Mouse (Mus musculus) kidney, postnatal 25 days (tissue): ENCODE data around the gene Wasf2.
A peak's percentile ranks its signal among the peaks of the same experiment; 100 is the strongest.

Source experiments
- DNase-seq, 2 experiments: peaks; one replicate each; pipeline ENCODE4 v3.0.0; 2021; ENCODE audit warnings: mixed read lengths in 2 of 2

The Wasf2 gene

DNA sequence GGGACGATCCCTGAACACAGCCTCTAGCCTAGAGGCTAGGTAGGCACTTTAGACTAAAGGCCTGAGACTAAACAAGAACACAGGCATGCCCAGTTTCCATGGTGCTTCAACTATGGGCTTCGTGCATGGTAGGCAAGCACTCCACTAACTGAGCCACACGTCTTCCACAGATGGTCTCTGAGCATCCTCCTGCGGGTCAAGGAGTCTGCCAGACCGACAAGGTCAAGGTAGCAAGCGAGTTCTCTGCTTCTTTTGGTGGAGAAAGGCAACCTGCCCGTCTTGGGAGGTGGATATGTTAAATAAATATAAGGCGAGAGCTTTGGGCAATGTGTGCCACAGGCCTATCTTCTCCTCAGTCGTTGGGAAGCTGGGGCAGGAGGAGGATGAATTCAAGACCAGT lies 28.6 kb upstream of the Wasf2 start:
- no peak for DNase-seq

DNA sequence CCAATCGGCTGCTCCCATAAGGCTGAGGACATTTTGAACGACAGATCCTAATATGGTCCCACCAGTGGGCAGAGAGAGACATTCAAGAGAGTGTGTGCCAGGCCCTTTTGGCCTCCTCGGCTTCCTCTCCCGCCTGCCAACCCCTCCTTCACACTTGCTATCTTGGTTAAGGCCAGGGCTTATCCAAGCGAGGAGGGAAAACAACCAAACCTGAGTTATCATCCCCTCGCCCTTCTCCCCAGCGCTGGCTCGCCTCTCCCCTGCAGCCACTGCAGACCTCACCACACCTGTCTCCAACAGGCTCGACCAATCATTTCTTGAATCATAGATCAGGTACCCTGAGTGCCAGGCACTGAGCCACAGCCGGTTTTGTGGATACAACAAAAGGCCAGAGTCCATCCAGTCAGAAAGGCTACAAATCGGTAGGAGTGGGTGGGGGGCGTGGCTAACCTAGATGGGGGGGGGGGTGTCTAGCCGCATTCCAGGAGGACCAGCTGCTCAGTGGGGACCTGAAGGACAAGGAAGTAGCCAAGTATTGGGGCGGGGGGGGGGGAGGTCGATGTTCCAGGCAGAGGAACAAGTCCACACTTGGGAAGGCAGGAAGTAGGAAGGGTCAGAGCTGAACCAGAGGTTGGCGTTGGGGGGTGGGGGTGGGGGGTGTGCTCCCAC lies 26.6 kb upstream of the Wasf2 start:
- peak; percentile 70 to 88 for DNase-seq

DNA sequence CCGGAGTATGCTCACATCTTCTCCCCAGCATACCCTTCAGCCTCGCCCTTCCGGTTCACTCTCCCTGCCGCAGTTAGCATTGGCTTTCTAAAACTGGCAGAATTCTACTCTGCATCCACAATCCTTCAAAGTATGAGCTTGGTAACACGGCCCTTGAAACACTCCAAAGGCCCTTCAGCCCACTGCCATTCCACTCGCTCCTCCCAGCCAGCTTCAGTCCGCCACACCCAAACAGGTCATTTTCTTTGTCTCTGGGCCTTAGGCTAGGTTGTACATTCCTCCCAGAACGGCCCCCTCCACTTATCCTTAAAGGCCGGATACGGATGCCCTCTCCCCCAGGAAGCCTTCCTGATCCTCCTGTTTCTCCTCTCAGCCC lies 26.1 kb upstream of the Wasf2 start:
- peak in 1 of 2 experiments; percentile 47 for DNase-seq

DNA sequence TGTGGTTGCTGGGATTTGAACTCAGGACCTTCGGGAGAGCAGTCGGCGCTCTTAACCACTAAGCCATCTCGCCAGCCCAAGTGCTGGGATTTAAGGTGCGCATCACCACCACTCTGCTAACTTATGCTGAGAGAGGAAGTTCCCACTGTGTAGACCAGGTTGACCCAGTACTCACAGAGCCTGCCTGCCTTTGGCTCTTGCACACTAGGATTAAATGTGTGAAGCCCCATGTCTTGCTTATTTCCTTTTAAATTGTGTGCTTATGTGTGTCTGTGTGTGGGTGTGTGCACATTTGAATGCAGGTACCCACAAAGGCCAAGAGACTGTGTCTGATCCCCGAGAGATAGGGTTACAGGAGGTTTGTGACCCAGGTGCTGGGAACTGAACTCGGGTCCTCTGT lies 23.6 kb upstream of the Wasf2 start:
- no peak for DNase-seq

DNA sequence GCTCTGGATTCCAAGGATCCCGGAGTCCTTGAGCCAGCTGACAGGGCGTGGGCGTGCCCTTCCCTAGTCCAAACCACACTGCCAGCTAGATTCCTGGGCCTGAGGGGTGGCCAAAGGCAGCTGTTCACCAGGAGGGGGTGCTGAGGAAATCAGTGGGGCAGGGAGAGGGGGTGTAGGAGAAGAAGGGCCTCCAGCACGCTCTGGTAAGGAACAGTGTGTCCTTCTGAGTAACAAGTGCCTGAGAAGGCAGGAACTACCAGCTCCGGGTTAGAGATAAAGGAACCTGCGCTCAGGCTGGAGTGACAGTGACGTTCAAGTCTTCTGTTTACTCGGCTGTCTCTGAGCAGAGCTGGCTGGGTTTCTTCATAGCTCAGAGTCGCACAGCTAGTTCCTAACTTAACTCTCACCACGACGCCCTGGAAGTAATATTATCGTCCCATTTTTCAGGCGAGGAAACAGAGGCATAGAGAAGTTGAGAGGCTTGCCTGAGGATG lies 22.5 kb upstream of the Wasf2 start:
- DNase-seq: peak in 1 of 2 experiments; percentile 68

DNA sequence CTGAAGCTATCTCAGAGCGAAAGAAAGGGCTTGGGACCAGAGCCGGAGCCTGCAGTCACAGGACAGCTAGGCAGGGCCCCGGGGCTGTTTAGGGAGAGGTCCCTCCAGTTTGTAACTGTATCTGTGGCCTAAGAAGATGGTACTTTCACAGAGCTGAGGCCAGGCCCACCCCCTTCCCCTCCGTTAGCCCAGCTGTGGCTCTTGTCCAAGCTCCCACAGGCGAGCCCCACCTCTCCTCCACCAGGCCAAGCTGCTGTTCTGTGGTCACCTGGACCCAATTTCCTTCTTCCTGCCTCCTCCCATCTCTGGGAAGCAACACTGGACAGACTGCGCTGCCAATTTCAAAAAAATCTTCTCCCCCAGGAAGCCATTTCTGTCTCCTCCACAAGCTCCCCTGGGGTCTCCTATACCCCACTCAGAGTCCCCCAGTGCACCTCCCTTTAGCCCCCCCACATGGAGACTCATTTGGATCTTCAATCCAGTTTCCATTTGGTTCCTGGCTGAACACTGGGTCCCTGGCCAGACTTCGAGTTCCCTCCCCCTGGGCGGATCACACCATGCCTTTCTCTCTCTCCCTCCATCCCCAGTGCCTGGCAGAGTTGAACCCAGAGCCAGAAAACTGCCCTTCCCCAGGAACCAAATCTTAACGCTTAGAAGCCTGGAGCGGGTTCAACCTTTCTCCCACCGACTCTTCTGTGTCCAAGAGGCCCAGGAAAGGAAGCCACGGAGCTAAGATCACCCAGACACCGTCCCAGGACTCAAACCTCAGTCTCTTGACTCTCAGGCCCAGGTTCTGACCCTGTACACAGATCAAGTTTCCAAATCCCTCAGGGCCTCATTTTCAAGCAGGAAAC lies 21.6 kb upstream of the Wasf2 start:
- peak in 1 of 2 experiments; percentile 54 for DNase-seq

DNA sequence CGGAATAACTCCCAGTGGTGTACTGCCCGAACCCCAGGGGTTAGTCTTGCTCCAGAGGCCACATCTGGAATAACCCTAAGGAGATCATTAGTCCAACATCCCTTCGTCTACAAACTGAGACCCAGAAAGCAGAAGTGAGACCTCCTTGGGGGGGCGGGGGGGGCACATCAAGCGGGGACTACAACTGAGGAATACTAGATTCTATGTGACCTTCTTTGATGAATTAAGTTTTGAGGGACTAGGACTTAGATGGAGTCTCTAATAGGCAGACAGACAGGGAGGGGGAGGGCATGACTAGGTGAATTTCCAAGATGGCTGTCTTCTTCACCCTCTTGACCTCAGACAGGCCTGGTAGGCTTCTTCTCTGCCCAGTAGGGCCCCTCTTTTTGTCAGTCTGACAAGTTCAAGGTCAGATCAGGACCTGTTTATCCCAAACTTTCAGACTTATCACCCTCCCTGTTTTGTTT lies 20.9 kb upstream of the Wasf2 start:
- DNase-seq: no peak

DNA sequence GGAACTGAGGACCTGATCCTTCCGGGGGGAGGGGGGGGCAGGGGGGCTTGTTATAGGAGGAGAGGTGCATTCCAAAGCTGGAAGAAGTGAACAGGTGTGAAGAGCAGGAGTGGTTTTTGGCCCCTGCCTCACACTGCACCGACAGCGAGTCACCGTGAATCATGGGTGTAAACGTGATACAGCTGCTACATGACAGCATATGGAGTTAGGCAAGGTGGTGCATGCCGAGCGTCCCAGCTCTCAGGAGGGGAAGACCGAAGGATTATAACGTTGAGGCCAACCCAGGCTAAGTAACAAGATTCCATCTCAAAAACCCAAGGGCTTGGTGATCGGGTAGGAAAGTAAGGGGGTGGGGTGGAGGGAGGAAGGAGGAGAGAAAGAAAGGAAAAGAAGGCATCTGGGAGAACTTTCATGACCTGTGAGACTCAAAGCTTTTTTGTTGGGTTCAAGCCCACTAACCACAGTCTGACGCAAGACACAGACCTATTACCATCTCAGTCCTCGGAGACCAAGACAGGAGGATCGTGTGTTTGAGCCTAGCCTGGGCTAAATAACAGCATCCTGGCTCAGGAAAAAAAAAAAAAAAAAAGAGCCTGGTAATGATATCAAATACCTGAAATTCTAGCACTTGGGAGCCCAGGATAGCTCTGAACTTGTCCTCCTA lies 18.0 kb upstream of the Wasf2 start:
- no peak for DNase-seq

GRCm38 (mm10) chr4:133113351-133113882 lies 16.9 kb upstream of the Wasf2 start:
- no peak for DNase-seq

DNA sequence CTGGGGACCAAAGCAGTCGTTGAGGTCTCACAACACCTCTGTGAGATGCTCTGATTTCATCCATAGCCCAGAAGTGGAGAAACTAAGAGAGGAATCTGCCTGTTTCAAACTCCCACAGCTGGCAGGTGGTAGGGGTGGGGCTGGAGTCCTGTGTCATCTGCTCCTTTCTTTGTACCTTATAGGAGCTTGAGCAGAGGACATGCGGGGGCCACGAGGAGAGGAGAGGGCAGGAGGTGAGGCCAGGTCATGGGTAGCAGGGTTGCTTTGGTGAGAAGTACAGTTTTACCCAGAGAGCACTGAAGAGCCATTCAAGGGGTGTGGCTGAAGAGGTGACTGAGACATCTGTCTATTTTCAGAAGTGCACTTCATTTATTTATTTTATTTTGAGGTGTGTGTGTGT lies 15.5 kb upstream of the Wasf2 start:
- DNase-seq: peak in 1 of 2 experiments; percentile 35

DNA sequence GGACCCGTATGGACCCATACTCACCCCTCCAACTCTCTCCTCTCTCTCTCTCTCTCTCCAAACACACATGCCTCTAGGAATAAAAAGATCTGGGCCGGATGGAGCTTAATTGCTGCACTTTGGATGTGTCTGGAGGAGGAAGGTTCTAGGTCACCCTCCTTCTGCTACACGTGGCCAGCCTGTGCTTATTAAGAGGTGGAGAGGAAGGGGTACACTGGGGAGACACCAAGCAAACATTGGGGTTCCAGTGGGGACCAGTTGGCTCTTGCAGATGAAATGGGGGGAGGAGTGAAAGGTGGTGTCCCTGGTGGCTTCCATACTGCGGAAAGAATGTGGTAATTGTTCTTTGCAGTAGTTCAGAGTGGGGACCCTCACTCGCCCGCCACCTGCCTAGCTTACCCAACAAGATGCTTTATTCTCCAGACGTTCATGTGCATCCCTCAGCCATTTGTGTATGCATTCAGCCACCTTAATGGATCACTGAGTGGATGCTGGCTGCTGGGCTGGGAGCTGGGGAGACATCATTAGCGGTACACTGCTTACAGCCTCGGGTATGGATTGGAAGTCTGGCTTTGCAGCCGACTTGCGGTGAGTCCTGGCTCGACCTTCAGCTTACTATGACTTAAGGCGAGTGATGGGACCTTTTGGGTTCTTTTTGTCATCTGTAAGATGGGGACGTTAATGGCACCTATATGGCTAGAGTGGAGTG lies 14.4 kb upstream of the Wasf2 start:
- no peak for DNase-seq

GRCm38 (mm10) chr4:133116756-133117470 lies 13.4 kb upstream of the Wasf2 start:
- DNase-seq: peak in 1 of 2 experiments; percentile 53

GRCm38 (mm10) chr4:133117556-133118411 lies 12.5 kb upstream of the Wasf2 start:
- peak; percentile 80 to 90 for DNase-seq

- DNase-seq: peak in 1 of 2 experiments; percentile 36
Observed at GRCm38 (mm10) chr4:133118775-133119375, 11.4 kb upstream of the Wasf2 start.

DNA sequence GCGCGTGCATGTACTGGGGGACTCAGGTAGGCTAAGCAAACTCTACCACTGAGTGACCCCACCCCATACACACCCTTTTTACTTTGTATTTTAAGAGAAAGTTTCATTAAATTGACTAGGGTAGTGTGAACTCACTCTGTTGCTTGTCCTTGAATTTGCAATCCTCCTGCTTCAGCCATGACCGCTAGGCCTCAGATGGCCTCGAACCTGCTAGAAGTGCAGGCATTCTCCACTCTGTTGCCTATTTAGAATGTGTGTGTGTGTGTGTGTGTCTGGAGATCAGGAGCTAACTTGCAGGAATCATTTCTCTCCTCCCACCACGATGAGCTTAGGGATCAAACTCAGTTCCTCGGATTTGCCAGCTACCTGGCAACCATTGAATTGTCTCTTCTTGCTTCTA lies 10.7 kb upstream of the Wasf2 start:
- DNase-seq: no peak

DNA sequence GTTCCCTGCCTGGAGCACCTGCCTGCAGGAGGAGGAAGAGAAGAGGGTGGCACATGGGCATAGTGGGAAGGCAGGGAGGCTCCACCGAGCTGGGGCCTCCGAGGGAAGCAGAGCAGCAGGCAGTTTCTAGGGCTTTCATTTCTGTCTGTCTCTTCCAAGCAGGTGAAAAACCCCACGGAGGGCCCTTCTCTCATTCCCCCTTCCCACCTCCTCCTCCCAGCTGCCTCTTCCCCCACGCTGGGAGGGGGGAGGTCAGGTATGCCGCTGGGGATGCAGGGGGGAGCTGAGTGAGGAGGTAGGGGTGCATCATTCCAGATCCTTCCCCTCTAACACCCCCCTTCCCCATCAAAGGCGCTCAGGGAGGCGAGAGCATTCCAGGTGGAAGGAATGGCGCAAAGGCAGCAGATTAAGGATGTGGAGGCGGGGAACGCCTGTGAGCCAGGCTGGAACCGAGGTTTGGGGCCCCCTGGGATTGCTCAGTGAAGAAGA lies 9.4 kb upstream of the Wasf2 start:
- peak in 1 of 2 experiments; percentile 39 for DNase-seq

DNA sequence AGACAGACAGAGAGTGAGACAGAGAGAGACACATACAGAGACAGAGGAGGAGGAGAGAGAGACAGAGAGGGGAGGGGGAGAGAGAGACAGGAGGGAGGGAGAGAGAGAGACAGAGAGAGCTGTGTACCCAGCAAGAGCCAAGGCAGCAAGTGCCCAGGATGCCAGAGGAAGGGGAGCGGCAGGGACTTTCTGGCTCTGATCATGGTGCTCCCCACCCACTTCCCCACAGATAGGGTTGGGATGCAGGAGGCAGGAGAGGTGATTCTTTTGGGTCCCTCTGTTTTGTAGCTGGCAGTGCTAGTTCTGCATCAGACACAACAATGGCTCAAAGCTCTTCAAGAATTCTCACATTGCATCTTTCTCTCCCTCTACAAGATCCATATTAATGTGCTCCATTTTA lies 8.9 kb upstream of the Wasf2 start:
- peak in 1 of 2 experiments; percentile 44 for DNase-seq

- peak in 1 of 2 experiments; percentile 51 for DNase-seq
Observed at GRCm38 (mm10) chr4:133121974-133122637, 8.2 kb upstream of the Wasf2 start.

DNA sequence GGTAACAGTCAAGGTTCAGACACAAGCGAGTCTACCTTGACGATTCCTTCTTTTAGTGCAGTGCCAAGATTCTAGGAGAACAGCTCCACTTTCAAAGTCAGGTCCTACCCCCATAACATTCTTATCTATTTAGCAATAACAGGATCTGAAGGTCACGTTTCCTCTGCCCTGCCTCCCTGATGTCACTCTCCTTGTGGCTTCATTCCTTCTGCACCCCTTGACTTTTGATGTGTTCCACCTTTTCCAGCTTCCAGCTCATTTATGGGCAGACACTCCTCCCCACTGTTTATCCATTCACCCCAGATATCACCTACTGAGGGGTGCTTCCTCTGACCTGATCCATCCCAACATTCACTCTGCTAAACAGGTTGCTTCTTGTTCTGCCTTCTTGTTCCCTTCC lies 3.2 kb upstream of the Wasf2 start:
- no peak for DNase-seq
